Mouse (Mus musculus) 3134 (cell line): ENCODE results near the gene Chd3.
A peak's percentile ranks its signal among the peaks of the same experiment; 100 is the strongest.
"Not testable (repeated sequence)": the region's sequence is repeated elsewhere in the genome, so short reads cannot be mapped to it uniquely, and the experiment has no call there.

Experiments used
- DNase-seq: peaks from one replicate; pipeline ENCODE4 v3.0.0-alpha.2; 2011; ENCODE audit warnings: low spot score; ENCODE audit not compliant: insufficient read length; ENCODE audit errors: extremely low read depth

Gene Chd3

GRCm38 (mm10) chr11:69325628-69326407, 43.4 kb downstream of the Chd3 start, which contains the start of gene Kcnab3:
Kcnab3 (plus strand) TSS chr11:69326258.
- DNase-seq, result peak; percentile 72

GRCm38 (mm10) chr11:69324749-69325148, 44.5 kb downstream of the Chd3 start:
- no peak for DNase-seq

- peak; percentile 100 for DNase-seq
Observed at GRCm38 (mm10) chr11:69323667-69324111, 45.5 kb downstream of the Chd3 start, which contains the start of the genes Cntrob and Trappc1. Cntrob (minus strand) TSS chr11:69323775. Trappc1 (plus strand) TSS chr11:69323980.

- no peak for DNase-seq
Observed at GRCm38 (mm10) chr11:69322693-69323471, 46.3 kb downstream of the Chd3 start.

GRCm38 (mm10) chr11:69322010-69322409, 47.2 kb downstream of the Chd3 start:
- no peak for DNase-seq

- DNase-seq, result no peak
Observed at GRCm38 (mm10) chr11:69321580-69321979, 47.6 kb downstream of the Chd3 start.

GRCm38 (mm10) chr11:69318000-69318399, 51.2 kb downstream of the Chd3 start:
- not testable (repeated sequence) for DNase-seq

- DNase-seq, result no peak
Observed at GRCm38 (mm10) chr11:69316361-69316760, 52.8 kb downstream of the Chd3 start.

GRCm38 (mm10) chr11:69311266-69311665, 57.9 kb downstream of the Chd3 start:
- no peak for DNase-seq

GRCm38 (mm10) chr11:69306039-69306438, 63.2 kb downstream of the Chd3 start:
- DNase-seq, result no peak

- no peak for DNase-seq
Observed at GRCm38 (mm10) chr11:69305291-69305690, 63.9 kb downstream of the Chd3 start.

GRCm38 (mm10) chr11:69302817-69303216, 66.4 kb downstream of the Chd3 start:
- no peak for DNase-seq

- no peak for DNase-seq
Observed at GRCm38 (mm10) chr11:69298231-69298630, 71.0 kb downstream of the Chd3 start.

GRCm38 (mm10) chr11:69297799-69298198, 71.4 kb downstream of the Chd3 start:
- DNase-seq, result no peak

- DNase-seq, result no peak
Observed at GRCm38 (mm10) chr11:69295286-69295685, 73.9 kb downstream of the Chd3 start.
